Mouse (Mus musculus) ES-Bruce4 (cell line): ENCODE measurements around the gene Mroh9.

ENCODE experiments used
- CTCF ChIP-seq: IDR thresholded peaks from one replicate; pipeline ENCODE4 v1.8.1; 2011; ENCODE audit warnings: low read depth, low read length
- EP300 ChIP-seq: IDR thresholded peaks from 2 replicates; pipeline ENCODE4 v1.6.1; 2011; ENCODE audit warnings: low read depth, low read length; ENCODE audit not compliant: insufficient read depth
- POLR2A ChIP-seq: IDR thresholded peaks from one replicate; pipeline ENCODE4 v1.8.1; 2011; ENCODE audit warnings: low read length; ENCODE audit not compliant: insufficient read depth

DNA sequence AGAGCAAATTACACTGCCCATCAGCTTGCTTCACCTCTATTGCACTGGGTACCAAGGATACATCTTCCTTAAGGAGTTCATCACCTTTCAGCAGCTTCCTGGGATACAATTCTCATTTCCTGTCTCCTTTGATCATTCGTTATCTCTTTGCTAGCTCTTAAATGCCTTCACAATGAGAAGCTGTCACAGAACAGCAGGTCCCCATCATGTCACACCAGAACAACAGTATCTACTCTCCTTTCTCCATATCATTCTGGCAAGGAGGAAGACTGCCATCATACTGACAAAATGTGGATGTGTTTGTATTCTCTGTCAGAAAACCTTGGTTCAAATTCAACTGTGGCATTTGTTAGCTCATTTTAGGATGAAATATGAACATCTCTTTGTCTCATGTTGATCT lies 19.5 kb upstream of the Mroh9 start:
- TF ChIP-seq EP300 = no peak
- no peak for TF ChIP-seq CTCF
- no peak for TF ChIP-seq POLR2A
